In the genomic region with DNA sequence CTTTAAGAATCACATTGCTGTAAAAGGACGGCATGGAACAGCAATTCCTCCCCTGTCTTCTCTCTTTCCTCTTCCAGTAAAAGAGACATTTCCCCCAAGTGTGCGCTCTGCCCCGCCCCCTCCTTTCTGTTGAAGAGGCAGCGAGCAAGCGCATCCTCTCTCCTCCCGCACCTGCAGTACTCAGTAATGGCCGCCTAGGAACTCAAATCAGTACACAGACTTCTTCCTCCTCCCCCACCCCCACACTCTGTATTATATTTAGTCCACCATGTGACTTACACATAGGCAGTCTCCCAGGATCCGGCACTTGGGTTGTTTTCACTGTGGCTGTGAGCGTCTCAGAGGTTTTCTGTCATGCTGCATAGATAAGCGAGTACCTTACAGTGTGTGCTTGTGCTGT, we compare ENCODE assay signal across 9 mouse cellular contexts. TPM values are rescaled to one million over a fixed set of nuclear protein-coding genes. Genes with fewer than 3 reads are reported as not detected.
A peak's percentile ranks its signal among the peaks of the same experiment; 100 is the strongest.
DNase-seq lines count a peak whose midpoint lies in the region; ATAC-seq and TF ChIP-seq lines count a peak whose summit lies in the region.
"Had no signal": no experiment of that assay in that cellular context is flagged by ENCODE, and none has a peak within 500 bp of the region (broad histone marks: within the 10 kb centered on the region; RNA-seq: fewer than 3 reads in every experiment).

No protein-coding gene starts in this region.

- H3K36me3 ChIP-seq in liver, postnatal 0 days (replicated peaks; ENCODE audit: insufficient read depth, low read length): no peaks in the 10 kb centered on the region
- H3K36me3 ChIP-seq in kidney, postnatal 0 days (ENCODE audit: insufficient read depth, low read length): no peaks in the 10 kb centered on the region
- H3K36me3 ChIP-seq in lung, postnatal 0 days (ENCODE audit: insufficient read depth, low read length): no peaks in the 10 kb centered on the region
- H3K36me3 ChIP-seq in splenic B cell, adult 2 months (ENCODE audit: control insufficient read depth, insufficient read depth, low read length, poor library complexity, severe bottlenecking): no peaks in the 10 kb centered on the region

- no peaks in the 10 kb centered on the region for H3K4me1 ChIP-seq in liver, postnatal 0 days (ENCODE audit: insufficient read depth)
- H3K4me1 ChIP-seq in cerebellum, adult 2 months (ENCODE audit: control insufficient read depth, insufficient read depth, low read length): peaks cover 10% of the 10 kb centered on the region; the same call in 1 of the 2 replicates
- no peaks in the 10 kb centered on the region for H3K4me1 ChIP-seq in kidney, postnatal 0 days (replicated peaks; ENCODE audit: insufficient read depth, low read length)
- H3K4me1 ChIP-seq in lung, postnatal 0 days (ENCODE audit: insufficient read depth, low read depth, low read length): no peaks in the 10 kb centered on the region

- H3K4me2 ChIP-seq in liver, postnatal 0 days (ENCODE audit: low read depth, low read length): no peak overlapping the region
- H3K4me2 ChIP-seq in kidney, postnatal 0 days (ENCODE audit: low read length): peak overlapping the region; percentile 26
- no peak overlapping the region for H3K4me2 ChIP-seq in lung, postnatal 0 days (replicated peaks; ENCODE audit: low read depth, low read length)

- DNase-seq in liver: peak; percentile 18
- DNase-seq in liver, postnatal 0 days: no peak
- peak; percentile 61 to 75 for DNase-seq in cerebellum, adult 2 months
- peak; percentile 30 for DNase-seq in gastrocnemius, postnatal 14 days
- DNase-seq in kidney, postnatal 0 days (ENCODE audit: low spot score): peak; percentile 58
- peak; percentile 33 for DNase-seq in lung, postnatal 0 days (ENCODE audit: low spot score)
- DNase-seq in splenic B cell, adult 2 months (ENCODE audit: low read depth, low spot score): peak; percentile 66
- DNase-seq in adrenal gland, adult 8-10 months: no peak

- no peak overlapping the region for H3K4me3 ChIP-seq in liver, postnatal 0 days (ENCODE audit: low read depth, low read length)
- peak overlapping the region; percentile 50 for H3K4me3 ChIP-seq in cerebellum, adult 2 months (replicated peaks; ENCODE audit: insufficient read depth, low read depth, low read length)
- no peak overlapping the region for H3K4me3 ChIP-seq in kidney, postnatal 0 days (replicated peaks; ENCODE audit: low read depth, low read length)
- H3K4me3 ChIP-seq in lung, postnatal 0 days (ENCODE audit: low read depth, low read length): no peak overlapping the region

- WGBS in liver, postnatal 0 days (ENCODE audit: insufficient replicate concordance): 16% methylated on average over 10 of the region's 10 CpGs
- 5% methylated on average over 10 of the region's 10 CpGs for WGBS in cerebellum, adult 2 months
- 14% methylated on average over 10 of the region's 10 CpGs for WGBS in kidney, postnatal 0 days
- WGBS in lung, postnatal 0 days: 4% methylated on average over 10 of the region's 10 CpGs

- H3K9ac ChIP-seq in liver, postnatal 0 days (replicated peaks): no peak overlapping the region
- H3K9ac ChIP-seq in kidney, postnatal 0 days (ENCODE audit: low read depth, low read length): 0 out of 2 replicates have a peak overlapping the region, but pooled peaks have one; percentile 9
- H3K9ac ChIP-seq in lung, postnatal 0 days (replicated peaks; ENCODE audit: low read depth): no peak overlapping the region

- no peak for TF ChIP-seq CTCF in liver, postnatal 0 days (IDR thresholded peaks at IDR 0.05; ENCODE audit: low read depth)
- TF ChIP-seq CTCF in cerebellum, adult 2 months (IDR thresholded peaks at IDR 0.05; ENCODE audit: borderline replicate concordance, insufficient read depth, low read depth, low read length): no peak
- TF ChIP-seq CTCF in kidney, postnatal 0 days (IDR thresholded peaks at IDR 0.05; ENCODE audit: low read depth): no peak
- TF ChIP-seq CTCF in lung, postnatal 0 days (IDR thresholded peaks at IDR 0.05): no peak

- no peak overlapping the region for H3K27ac ChIP-seq in liver, postnatal 0 days (ENCODE audit: low read depth)
- H3K27ac ChIP-seq in cerebellum, adult 2 months (ENCODE audit: insufficient read depth, low read length): peak overlapping the region; percentile 36
- no peak overlapping the region for H3K27ac ChIP-seq in kidney, postnatal 0 days
- H3K27ac ChIP-seq in lung, postnatal 0 days (ENCODE audit: low read length): no peak overlapping the region

- no peaks in the 10 kb centered on the region for H3K9me3 ChIP-seq in liver, postnatal 0 days (ENCODE audit: low read length)
- no peaks in the 10 kb centered on the region for H3K9me3 ChIP-seq in kidney, postnatal 0 days (replicated peaks; ENCODE audit: low read length)
- no peaks in the 10 kb centered on the region for H3K9me3 ChIP-seq in lung, postnatal 0 days (ENCODE audit: low read length)

- no peak for TF ChIP-seq EP300 in liver, postnatal 0 days (IDR thresholded peaks at IDR 0.05; ENCODE audit: low read depth)
- TF ChIP-seq EP300 in lung, postnatal 0 days (IDR thresholded peaks at IDR 0.05): no peak

- peaks cover 11% of the 10 kb centered on the region; the same call in 1 of the 2 replicates for H3K27me3 ChIP-seq in liver, postnatal 0 days (ENCODE audit: insufficient read depth, low read length)
- H3K27me3 ChIP-seq in cerebellum, adult 2 months (ENCODE audit: control insufficient read depth, insufficient read depth, low read length): no peaks in the 10 kb centered on the region
- H3K27me3 ChIP-seq in kidney, postnatal 0 days (ENCODE audit: insufficient read depth, low read length): no peaks in the 10 kb centered on the region
- H3K27me3 ChIP-seq in lung, postnatal 0 days (replicated peaks; ENCODE audit: insufficient read depth, low read length): 0 out of 2 replicates have a peak, but pooled peaks cover 5% of the 10 kb centered on the region
- H3K27me3 ChIP-seq in splenic B cell, adult 2 months (ENCODE audit: control insufficient read depth, insufficient read depth, low read length, poor library complexity, severe bottlenecking): no peaks in the 10 kb centered on the region; the same call in 1 of the 2 replicates

- peak; percentile 31; the same call in 1 of the 2 replicates for TF ChIP-seq POLR2A in cerebellum, adult 2 months (IDR thresholded peaks at IDR 0.05; ENCODE audit: borderline replicate concordance, insufficient read depth, low read length)

- ATAC-seq in liver, postnatal 0 days: no peak
- ATAC-seq in kidney, postnatal 0 days (replicated peaks; ENCODE audit: low FRiP score, low read depth): no peak
- no peak for ATAC-seq in lung, postnatal 0 days

- intact Hi-C loops in gastrocnemius, postnatal 14 days (cut with DNase I; ENCODE audit: low total_unique reads): no loop called here

RNA-seq across cellular contexts. Expression of gene Gucy2e, which starts 29.4 kb away (rescaled TPM):
- not detected in 2 replicates for polyA plus RNA-seq in liver, postnatal 0 days (2015; fragmentation: Nextera tagmentation; extraction: Ambion mirVana)
- polyA plus RNA-seq in cerebellum, adult 2 months (2012; rRNA removed): 1.4 and 1.8 TPM in 2 replicates
- total RNA-seq in gastrocnemius, postnatal 14 days (2021): not detected
- 0.13 and 0.24 TPM in 2 replicates for polyA plus RNA-seq in kidney, postnatal 0 days (2015; fragmentation: Nextera tagmentation; extraction: Ambion mirVana)
- polyA plus RNA-seq in lung, postnatal 0 days (2015; fragmentation: Nextera tagmentation; extraction: Ambion mirVana): 0.04 TPM in 1 of 2 replicates, not detected in the other
- not detected for total RNA-seq in adrenal gland, adult 8-10 months (2022)
- polyA plus RNA-seq: neural tube, embryonic 11.5 days had no signal

RNA-seq across cellular contexts. Expression of gene Cntrob, which starts 57.3 kb away (rescaled TPM):
- 4.1 and 5.6 TPM in 2 replicates for polyA plus RNA-seq in liver, postnatal 0 days (2015; fragmentation: Nextera tagmentation; extraction: Ambion mirVana)
- 22.0 and 23.0 TPM in 2 replicates for polyA plus RNA-seq in cerebellum, adult 2 months (2012; rRNA removed)
- 1 to 10 TPM; 2.5 to 3.2 TPM for total RNA-seq in gastrocnemius, postnatal 14 days (2021)
- polyA plus RNA-seq in kidney, postnatal 0 days (2015; fragmentation: Nextera tagmentation; extraction: Ambion mirVana): 12.6 and 14.5 TPM in 2 replicates
- polyA plus RNA-seq in lung, postnatal 0 days (2015; fragmentation: Nextera tagmentation; extraction: Ambion mirVana): 5.0 and 5.5 TPM in 2 replicates
- 10 to 100 TPM in 2 of 4 experiments, 1 to 10 TPM in 2; 6.4 to 14.8 (median 10.0) TPM for total RNA-seq in adrenal gland, adult 8-10 months (2022)

RNA-seq across cellular contexts. Expression of gene Trappc1, which starts 57.5 kb away (rescaled TPM):
- 71.5 and 72.0 TPM in 2 replicates for polyA plus RNA-seq in liver, postnatal 0 days (2015; fragmentation: Nextera tagmentation; extraction: Ambion mirVana)
- polyA plus RNA-seq in cerebellum, adult 2 months (2012; rRNA removed): 81.4 and 83.6 TPM in 2 replicates
- 10 to 100 TPM; 52.3 to 54.1 TPM for total RNA-seq in gastrocnemius, postnatal 14 days (2021)
- 171 and 173 TPM in 2 replicates for polyA plus RNA-seq in kidney, postnatal 0 days (2015; fragmentation: Nextera tagmentation; extraction: Ambion mirVana)
- 109 TPM in 2 replicates for polyA plus RNA-seq in lung, postnatal 0 days (2015; fragmentation: Nextera tagmentation; extraction: Ambion mirVana)
- total RNA-seq in adrenal gland, adult 8-10 months (2022): 10 to 100 TPM; 63.4 to 70.8 (median 67.0) TPM

RNA-seq across cellular contexts. Expression of gene Kcnab3, which starts 59.8 kb away (rescaled TPM):
- polyA plus RNA-seq in liver, postnatal 0 days (2015; fragmentation: Nextera tagmentation; extraction: Ambion mirVana): 0.20 TPM in 2 replicates
- 93.6 and 117 TPM in 2 replicates for polyA plus RNA-seq in cerebellum, adult 2 months (2012; rRNA removed)
- under 1 TPM; 0.18 to 0.24 TPM for total RNA-seq in gastrocnemius, postnatal 14 days (2021)
- 2.5 and 2.8 TPM in 2 replicates for polyA plus RNA-seq in kidney, postnatal 0 days (2015; fragmentation: Nextera tagmentation; extraction: Ambion mirVana)
- polyA plus RNA-seq in lung, postnatal 0 days (2015; fragmentation: Nextera tagmentation; extraction: Ambion mirVana): 0.86 and 0.93 TPM in 2 replicates
- total RNA-seq in adrenal gland, adult 8-10 months (2022): 10 to 100 TPM in 3 of 4 experiments, 1 to 10 TPM in 1; 7.3 to 22.1 (median 16.2) TPM

Comparison
In these comparisons a context has a peak if more than half of its experiments do, and no peak if none do; other contexts are left out.
1. DNase-seq: peak in liver (single experiment), cerebellum, adult 2 months (2 of 2), gastrocnemius, postnatal 14 days (single experiment), kidney, postnatal 0 days (single experiment), lung, postnatal 0 days (single experiment) and splenic B cell, adult 2 months (single experiment); none in liver, postnatal 0 days (single experiment) and adrenal gland, adult 8-10 months (single experiment).